In genomic region chr3:98931836-98932235, GRCm38 (mm10) we compare ENCODE assay signal across 25 mouse cellular contexts. TPM values are rescaled to one million over a fixed set of nuclear protein-coding genes. Genes with fewer than 3 reads are reported as not detected.
A peak's percentile ranks its signal among the peaks of the same experiment; 100 is the strongest.
DNase-seq lines count a peak whose midpoint lies in the region; ATAC-seq and TF ChIP-seq lines count a peak whose summit lies in the region.
"Had no signal": no experiment of that assay in that cellular context is flagged by ENCODE, and none has a peak within 500 bp of the region (broad histone marks: within the 10 kb centered on the region; RNA-seq: fewer than 3 reads in every experiment).

No protein-coding gene starts in this region.

- no peaks in the 10 kb centered on the region for H3K36me3 ChIP-seq in kidney, embryonic 15.5 days
- H3K36me3 ChIP-seq in stomach, postnatal 0 days (ENCODE audit: control insufficient read depth, insufficient read depth, low read length) = no peaks in the 10 kb centered on the region
- H3K36me3 ChIP-seq: forebrain, embryonic 15.5 days; heart, embryonic 13.5 days; liver, embryonic 13.5 days; midbrain, embryonic 15.5 days had no signal

- no peak overlapping the region for H3K4me2 ChIP-seq in kidney, embryonic 15.5 days
- H3K4me2 ChIP-seq in stomach, postnatal 0 days (replicated peaks; ENCODE audit: low read depth) = no peak overlapping the region
- H3K4me2 ChIP-seq: forebrain, embryonic 15.5 days; heart, embryonic 13.5 days; liver, embryonic 13.5 days; midbrain, embryonic 15.5 days had no signal

- H3K9me3 ChIP-seq in kidney, embryonic 15.5 days (replicated peaks) = no peaks in the 10 kb centered on the region
- no peaks in the 10 kb centered on the region for H3K9me3 ChIP-seq in stomach, postnatal 0 days (ENCODE audit: control insufficient read depth, low read length)
- H3K9me3 ChIP-seq: forebrain, embryonic 15.5 days; heart, embryonic 13.5 days; liver, embryonic 13.5 days; midbrain, embryonic 15.5 days had no signal

- no peak for TF ChIP-seq EP300 in stomach, postnatal 0 days (optimal IDR thresholded peaks at IDR 0.05)

- 26% methylated on average over 1 of the region's 1 CpGs for WGBS in kidney, embryonic 15.5 days
- 13% methylated on average over 1 of the region's 1 CpGs for WGBS in stomach, postnatal 0 days

- H3K27ac ChIP-seq in kidney, embryonic 15.5 days = no peak overlapping the region
- no peak overlapping the region for H3K27ac ChIP-seq in stomach, postnatal 0 days (replicated peaks)
- H3K27ac ChIP-seq: forebrain, embryonic 15.5 days; heart, embryonic 13.5 days; liver, embryonic 13.5 days; midbrain, embryonic 15.5 days had no signal

- H3K4me1 ChIP-seq in kidney, embryonic 15.5 days = peaks cover 8% of the 10 kb centered on the region
- no peaks in the 10 kb centered on the region for H3K4me1 ChIP-seq in stomach, postnatal 0 days (replicated peaks; ENCODE audit: control insufficient read depth, insufficient read depth)
- H3K4me1 ChIP-seq: forebrain, embryonic 15.5 days; heart, embryonic 13.5 days; liver, embryonic 13.5 days; midbrain, embryonic 15.5 days had no signal

- H3K4me3 ChIP-seq in kidney, embryonic 15.5 days (replicated peaks) = no peak overlapping the region
- no peak overlapping the region for H3K4me3 ChIP-seq in stomach, postnatal 0 days (ENCODE audit: low read depth, low read length)
- H3K4me3 ChIP-seq: erythroblast, embryonic 14.5 days; forebrain, embryonic 15.5 days; heart, embryonic 13.5 days; liver, embryonic 13.5 days; midbrain, embryonic 15.5 days had no signal

- DNase-seq in kidney, adult 18-20 months = peak; percentile 46
- peak; percentile 40 for DNase-seq in adrenal gland, postnatal 10 days
- peak; percentile 77 for DNase-seq in kidney, adult 9 months
- DNase-seq in stomach, postnatal 0 days (ENCODE audit: low spot score) = peak; percentile 49
- DNase-seq in cerebellum, adult 18-20 months = no peak
- no peak for DNase-seq in right cerebral cortex, postnatal 10 days (ENCODE audit: low spot score in 2 of 2)
- DNase-seq: B cell, adult 2 months; cerebellum, adult 11-12 months; cerebellum, postnatal 36 days; heart, adult 11 months; heart, postnatal 36 days; layer of hippocampus, postnatal 36 days; liver, embryonic 13.5 days; right cerebral cortex, postnatal 25 days; thymus, postnatal 4 days had no signal

- ATAC-seq in kidney, embryonic 15.5 days (replicated peaks; ENCODE audit: low FRiP score) = no peak
- ATAC-seq in stomach, postnatal 0 days (ENCODE audit: low FRiP score, low TSS enrichment) = 0 out of 2 replicates have a peak, but pooled peaks have one; percentile 57
- ATAC-seq: forebrain, embryonic 15.5 days; hindbrain, embryonic 16.5 days; lung, postnatal 0 days; midbrain, embryonic 15.5 days had no signal

- no peak overlapping the region for H3K9ac ChIP-seq in kidney, embryonic 15.5 days
- no peak overlapping the region for H3K9ac ChIP-seq in stomach, postnatal 0 days (ENCODE audit: low read length)
- H3K9ac ChIP-seq: forebrain, embryonic 15.5 days; heart, embryonic 13.5 days; liver, embryonic 13.5 days; midbrain, embryonic 15.5 days had no signal

- no peak for TF ChIP-seq CTCF in stomach, postnatal 0 days (IDR thresholded peaks at IDR 0.05; ENCODE audit: low read depth)

- no peaks in the 10 kb centered on the region for H3K27me3 ChIP-seq in kidney, embryonic 15.5 days
- H3K27me3 ChIP-seq in stomach, postnatal 0 days (ENCODE audit: control insufficient read depth, insufficient read depth, low read length) = no peaks in the 10 kb centered on the region
- H3K27me3 ChIP-seq: forebrain, embryonic 15.5 days; heart, embryonic 13.5 days; liver, embryonic 13.5 days; midbrain, embryonic 15.5 days had no signal

RNA-seq across cellular contexts. Expression of gene Hao2, which starts 38.8 kb away (rescaled TPM):
- polyA plus RNA-seq in kidney, embryonic 15.5 days (2015; fragmentation: Nextera tagmentation; extraction: Ambion mirVana) = 27.5 and 28.8 TPM in 2 replicates
- total RNA-seq in adrenal gland, postnatal 10 days (2021) = 100 to 1,000 TPM; 106 to 158 TPM
- polyA plus RNA-seq in stomach, postnatal 0 days (2015; fragmentation: Nextera tagmentation; extraction: Ambion mirVana) = not detected in 2 replicates
- total RNA-seq: heart, postnatal 36 days; layer of hippocampus, postnatal 36 days; left cerebral cortex, postnatal 36 days; megakaryocyte, adult 5-6 weeks had no signal
- polyA plus RNA-seq: embryonic facial prominence, embryonic 11.5 days; erythroblast, embryonic 14.5 days; forebrain, embryonic 15.5 days; hindbrain, embryonic 16.5 days; lung, postnatal 0 days; midbrain, embryonic 15.5 days had no signal

Comparison
In these comparisons a context has a peak if more than half of its experiments do, and no peak if none do; other contexts are left out.
1. DNase-seq: peak in kidney, adult 18-20 months (single experiment), adrenal gland, postnatal 10 days (single experiment), kidney, adult 9 months (single experiment) and stomach, postnatal 0 days (single experiment); none in cerebellum, adult 18-20 months (0 of 2) and right cerebral cortex, postnatal 10 days (0 of 2).
2. RNA of gene Hao2, which starts 38.8 kb away (polyA plus RNA-seq): 27.5 to 28.8 TPM in kidney, embryonic 15.5 days; not detected in stomach, postnatal 0 days; every median in the first group is over 10 times any median in the second.